Mouse (Mus musculus) lung, postnatal 0 days (tissue): ENCODE data around the gene Krtap16-1.

Experiments
- CTCF ChIP-seq: IDR thresholded peaks from 2 replicates; pipeline ENCODE4 v1.5.1; 2016; ENCODE audit warnings: antibody characterized with exemption, mild to moderate bottlenecking
- EP300 ChIP-seq: IDR thresholded peaks from 2 replicates; pipeline ENCODE4 v1.6.1; 2016; ENCODE audit warnings: antibody characterized with exemption, mild to moderate bottlenecking, control low read depth

DNA sequence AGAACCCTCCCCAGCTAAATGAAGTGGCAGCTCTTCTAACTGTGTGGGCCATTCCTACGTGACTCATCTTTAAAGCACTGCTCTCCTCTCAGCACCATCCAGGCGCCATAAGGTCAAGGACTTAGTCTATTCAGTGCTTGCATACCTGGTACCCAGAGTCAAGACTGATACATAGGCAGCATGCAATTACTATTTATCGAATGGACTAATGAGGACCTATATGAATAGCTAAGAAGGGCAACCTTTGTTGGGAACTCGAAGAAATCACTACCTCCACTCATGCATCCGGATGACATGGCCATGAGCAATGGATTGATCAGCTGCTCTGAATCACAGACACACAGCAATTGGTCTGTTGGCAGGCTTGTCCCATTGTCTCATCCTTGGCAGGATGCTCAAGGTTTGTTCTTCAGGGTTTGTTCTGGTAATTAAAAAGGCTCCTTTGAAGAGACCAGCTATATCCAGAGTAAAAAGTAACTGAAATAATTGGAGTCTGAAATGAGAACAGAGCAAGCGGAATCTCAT, 3.5 kb upstream of the Krtap16-1 start:
- TF ChIP-seq CTCF (no peak), EP300 (no peak)
